Mouse (Mus musculus) lung, postnatal 0 days (tissue): ENCODE results near the gene Gnb3.

Source experiments
- CTCF ChIP-seq: IDR thresholded peaks from 2 replicates; pipeline ENCODE4 v1.5.1; 2016; ENCODE audit warnings: antibody characterized with exemption, mild to moderate bottlenecking
- EP300 ChIP-seq: IDR thresholded peaks from 2 replicates; pipeline ENCODE4 v1.6.1; 2016; ENCODE audit warnings: antibody characterized with exemption, mild to moderate bottlenecking, control low read depth

- TF ChIP-seq CTCF (no peak), EP300 (no peak)
These were observed 22.9 kb downstream of the Gnb3 start for GRCm38 (mm10) chr6:124817125-124817524.
